ENCODE assay signal across 7 mouse cellular contexts in genomic region chr2:118111488-118112131, GRCm38 (mm10). TPM values are rescaled to one million over a fixed set of nuclear protein-coding genes. Genes with fewer than 3 reads are reported as not detected.
A peak's percentile ranks its signal among the peaks of the same experiment; 100 is the strongest.
DNase-seq lines count a peak whose midpoint lies in the region; ATAC-seq and TF ChIP-seq lines count a peak whose summit lies in the region.

TSS of gene Thbs1 (plus strand) at chr2:118111876.

- H3K4me3 ChIP-seq in embryonic facial prominence, embryonic 10.5 days: peak within 1 kb of the TSS; percentile 73
- H3K4me3 ChIP-seq in limb, embryonic 10.5 days: peak within 1 kb of the TSS; percentile 64
- H3K4me3 ChIP-seq in midbrain, embryonic 11.5 days (ENCODE audit: low read depth, low read length): peak within 1 kb of the TSS; percentile 47
- peak within 1 kb of the TSS; percentile 80 for H3K4me3 ChIP-seq in small intestine, adult 2 months (ENCODE audit: low read depth, low read length)

- peak within 1 kb of the TSS; percentile 86 for H3K27ac ChIP-seq in embryonic facial prominence, embryonic 10.5 days (replicated peaks)
- peak within 1 kb of the TSS; percentile 76 for H3K27ac ChIP-seq in limb, embryonic 10.5 days
- H3K27ac ChIP-seq in midbrain, embryonic 11.5 days (ENCODE audit: low read depth, low read length): no peak within 1 kb of the TSS
- peak within 1 kb of the TSS; percentile 64 for H3K27ac ChIP-seq in small intestine, adult 2 months (ENCODE audit: insufficient read depth, low read depth, low read length)

- H3K4me1 ChIP-seq in embryonic facial prominence, embryonic 10.5 days: peaks cover 56% of the 10 kb centered on the region
- H3K4me1 ChIP-seq in limb, embryonic 10.5 days: peaks cover 52% of the 10 kb centered on the region
- H3K4me1 ChIP-seq in midbrain, embryonic 11.5 days (ENCODE audit: control insufficient read depth, insufficient read depth, low read length): peaks cover 8% of the 10 kb centered on the region
- H3K4me1 ChIP-seq in small intestine, adult 2 months (ENCODE audit: control insufficient read depth, insufficient read depth, insufficient read length, low read length): peaks cover 10% of the 10 kb centered on the region; the same call in 1 of the 2 replicates

- no peak for TF ChIP-seq CTCF in small intestine, adult 2 months (IDR thresholded peaks at IDR 0.05; ENCODE audit: extremely low read depth, insufficient read length, insufficient replicate concordance, low read depth, low read length)

- H3K27me3 ChIP-seq in embryonic facial prominence, embryonic 10.5 days (replicated peaks; ENCODE audit: low read depth, poor library complexity, severe bottlenecking): peaks cover 27% of the 10 kb centered on the region
- H3K27me3 ChIP-seq in limb, embryonic 10.5 days (ENCODE audit: low read depth, poor library complexity, severe bottlenecking): peaks cover 28% of the 10 kb centered on the region
- peaks cover 6% of the 10 kb centered on the region; the same call in 1 of the 2 replicates for H3K27me3 ChIP-seq in midbrain, embryonic 11.5 days (ENCODE audit: control insufficient read depth, insufficient read depth, low read length)
- H3K27me3 ChIP-seq in small intestine, adult 2 months (ENCODE audit: control insufficient read depth, insufficient read depth, low read length): no peaks in the 10 kb centered on the region

- peak; percentile 93 for TF ChIP-seq POLR2A in small intestine, adult 2 months (IDR thresholded peaks at IDR 0.05; ENCODE audit: low read depth, low read length)

- H3K9ac ChIP-seq in midbrain, embryonic 11.5 days (ENCODE audit: low read length): peak within 1 kb of the TSS; percentile 59

- DNase-seq in adrenal gland, postnatal 36 days: peak; percentile 75 to 77
- peak; percentile 86 for DNase-seq in embryonic facial prominence, embryonic 10.5 days (ENCODE audit: low spot score)
- DNase-seq in heart, adult 11 months: peak; percentile 98
- peak; percentile 80 for DNase-seq in kidney, adult 11 months
- peak; percentile 80 for DNase-seq in limb, embryonic 10.5 days (ENCODE audit: low spot score)
- DNase-seq in midbrain, embryonic 11.5 days (ENCODE audit: low spot score, missing footprints): peak; percentile 97

- peaks cover 20% of the 10 kb centered on the region for H3K36me3 ChIP-seq in embryonic facial prominence, embryonic 10.5 days (replicated peaks)
- peaks cover 4% of the 10 kb centered on the region; the same call in 1 of the 2 replicates for H3K36me3 ChIP-seq in limb, embryonic 10.5 days
- no peaks in the 10 kb centered on the region; the same call in 1 of the 2 replicates for H3K36me3 ChIP-seq in midbrain, embryonic 11.5 days (ENCODE audit: control insufficient read depth, insufficient read depth, low read length)
- H3K36me3 ChIP-seq in small intestine, adult 2 months (ENCODE audit: control insufficient read depth, insufficient read depth, low read length): no peaks in the 10 kb centered on the region

- H3K9me3 ChIP-seq in embryonic facial prominence, embryonic 10.5 days: no peaks in the 10 kb centered on the region
- H3K9me3 ChIP-seq in limb, embryonic 10.5 days (replicated peaks): no peaks in the 10 kb centered on the region
- H3K9me3 ChIP-seq in midbrain, embryonic 11.5 days (ENCODE audit: control insufficient read depth, low read length): no peaks in the 10 kb centered on the region

- peak within 1 kb of the TSS; percentile 94 for H3K4me2 ChIP-seq in midbrain, embryonic 11.5 days

- peak; percentile 71 for ATAC-seq in midbrain, embryonic 11.5 days (ENCODE audit: low FRiP score)

- WGBS in embryonic facial prominence, embryonic 10.5 days: under 1% methylated on average over 36 of the region's 36 CpGs
- WGBS in limb, embryonic 10.5 days: under 1% methylated on average over 36 of the region's 36 CpGs
- under 1% methylated on average over 34 of the region's 36 CpGs for WGBS in midbrain, embryonic 11.5 days
- under 1% methylated on average over 36 of the region's 36 CpGs for WGBS in small intestine, adult 2 months

RNA-seq across cellular contexts. Expression of gene Thbs1, which starts in this region (rescaled TPM):
- total RNA-seq in adrenal gland, postnatal 36 days (2021): 10 to 100 TPM; 16.7 to 55.2 TPM
- polyA plus RNA-seq in embryonic facial prominence, embryonic 10.5 days (2016; fragmentation: Nextera tagmentation; extraction: Ambion mirVana): 31.1 and 35.4 TPM in 2 replicates
- polyA plus RNA-seq in limb, embryonic 10.5 days (2016; fragmentation: Nextera tagmentation; extraction: Ambion mirVana): 13.2 and 22.8 TPM in 2 replicates
- 37.4 and 42.0 TPM in 2 replicates for polyA plus RNA-seq in midbrain, embryonic 11.5 days (2014; fragmentation: Nextera tagmentation; extraction: Ambion mirVana)
- polyA plus RNA-seq in small intestine, adult 2 months (2012; rRNA removed): 9.4 and 9.8 TPM in 2 replicates
